Mouse (Mus musculus) adrenal gland, adult 2 months (tissue): ENCODE measurements around the gene Vsig10. TPM values are rescaled to one million over a fixed set of nuclear protein-coding genes. Genes with fewer than 3 reads are reported as not detected.
A peak's percentile ranks its signal among the peaks of the same experiment; 100 is the strongest.
"Not testable (repeated sequence)": the region's sequence is repeated elsewhere in the genome, so short reads cannot be mapped to it uniquely, and the experiment has no call there.

Experiments
- DNase-seq: peaks from one replicate; pipeline ENCODE4 v3.0.0; 2021
- polyA plus RNA-seq: library from polyadenylated mRNA; depleted of rRNA; stranded (reverse); fragments of >200 nt; gene quantifications from 2 replicates; pipeline ENCODE4 v1.2.3, GENCODE M21; 2012
- total RNA-seq, 2 experiments: library from RNA; stranded (reverse); gene quantifications; 2 replicates each; pipeline ENCODE4 v1.2.3; 2021

Gene Vsig10
- total and polyA plus RNA-seq, 3 experiments = 8.9 to 38.0 (median 28.6) TPM

GRCm38 (mm10) chr5:117303691-117304579 is 14.9 kb upstream of the Vsig10 start:
- DNase-seq = peak; percentile 64

DNA sequence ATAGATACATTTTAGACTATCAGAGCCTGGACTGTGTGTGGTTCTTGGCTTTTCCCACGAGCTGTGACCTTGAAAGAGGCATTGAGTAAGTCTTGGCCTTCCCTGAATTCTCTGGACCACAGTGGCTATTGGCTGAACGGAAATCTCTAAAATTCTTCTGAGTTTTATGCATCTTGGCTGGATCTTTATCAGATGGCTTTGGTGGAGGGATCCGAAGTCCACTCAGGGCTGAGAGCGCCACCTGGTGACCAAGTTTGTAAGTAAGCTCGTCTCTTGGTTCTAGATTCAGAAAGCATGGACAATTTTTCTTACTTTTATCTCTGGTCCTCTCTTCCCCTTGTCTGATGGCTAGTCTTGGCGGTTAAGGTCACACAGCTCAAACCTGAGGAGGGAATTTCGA is 13.9 kb upstream of the Vsig10 start:
- DNase-seq = peak; percentile 82

GRCm38 (mm10) chr5:117305754-117306153 is 13.1 kb upstream of the Vsig10 start:
- no peak for DNase-seq

DNA sequence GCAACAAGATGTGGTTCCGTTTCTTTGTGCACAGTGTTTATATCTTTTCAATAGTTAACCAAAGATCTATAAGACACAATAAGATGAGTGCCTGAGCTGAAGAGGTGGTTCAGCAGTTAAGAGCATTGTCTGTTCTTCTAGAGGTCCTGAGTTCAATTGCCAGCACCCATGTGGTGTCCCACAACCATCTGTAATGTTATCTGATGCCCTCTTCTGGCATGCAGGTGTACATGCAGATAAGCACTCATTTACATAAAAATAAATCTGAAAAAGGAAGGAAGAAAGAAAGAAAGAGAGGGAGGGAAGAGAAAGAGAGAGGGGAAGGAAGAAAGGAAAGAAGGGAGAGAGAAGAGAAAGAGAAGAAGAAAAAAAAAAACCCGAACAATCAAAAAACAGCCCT is 12.1 kb upstream of the Vsig10 start:
- DNase-seq = no peak

DNA sequence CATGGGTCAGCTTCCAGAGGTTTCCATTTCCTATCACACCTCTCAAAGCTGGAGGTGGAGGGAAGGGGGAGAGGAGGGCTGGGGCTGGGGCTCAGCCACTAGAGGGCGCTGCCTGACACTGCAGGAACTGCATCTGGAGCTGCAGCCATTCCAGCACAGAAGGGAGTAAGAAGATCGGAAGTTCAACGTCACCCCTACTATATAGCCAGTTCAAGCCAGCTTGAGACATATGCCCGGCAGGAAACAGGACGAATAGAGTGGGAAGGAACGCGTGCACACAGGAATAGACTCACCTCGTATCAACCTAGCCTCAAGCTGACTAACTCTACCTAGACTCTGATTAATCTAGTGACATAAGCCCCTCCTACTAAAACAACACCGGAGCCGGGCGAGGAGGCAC is 11.2 kb upstream of the Vsig10 start:
- DNase-seq = peak; percentile 84

- DNase-seq = peak; percentile 73
Observed at GRCm38 (mm10) chr5:117313420-117313819, 5.5 kb upstream of the Vsig10 start.

DNA sequence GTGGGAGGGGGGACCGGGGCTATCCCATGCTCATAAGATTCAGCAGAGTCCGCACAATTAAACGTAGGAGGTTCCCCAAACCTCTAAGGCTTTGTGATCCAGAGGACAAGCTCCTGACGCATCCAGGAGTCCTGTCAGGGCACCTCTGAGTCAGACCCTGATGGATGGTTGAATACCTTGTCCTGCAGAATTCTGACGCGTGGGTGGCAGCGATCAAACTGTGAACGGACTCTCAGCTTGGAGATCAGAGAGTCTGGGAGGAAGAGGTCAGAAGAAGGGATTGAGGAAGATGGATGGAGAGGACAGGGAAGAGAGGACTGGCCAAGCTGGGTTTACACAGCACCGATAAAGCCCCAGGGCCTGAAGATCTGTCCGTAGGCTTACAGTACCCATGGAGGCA is 5.0 kb upstream of the Vsig10 start:
- DNase-seq = peak; percentile 54

DNA sequence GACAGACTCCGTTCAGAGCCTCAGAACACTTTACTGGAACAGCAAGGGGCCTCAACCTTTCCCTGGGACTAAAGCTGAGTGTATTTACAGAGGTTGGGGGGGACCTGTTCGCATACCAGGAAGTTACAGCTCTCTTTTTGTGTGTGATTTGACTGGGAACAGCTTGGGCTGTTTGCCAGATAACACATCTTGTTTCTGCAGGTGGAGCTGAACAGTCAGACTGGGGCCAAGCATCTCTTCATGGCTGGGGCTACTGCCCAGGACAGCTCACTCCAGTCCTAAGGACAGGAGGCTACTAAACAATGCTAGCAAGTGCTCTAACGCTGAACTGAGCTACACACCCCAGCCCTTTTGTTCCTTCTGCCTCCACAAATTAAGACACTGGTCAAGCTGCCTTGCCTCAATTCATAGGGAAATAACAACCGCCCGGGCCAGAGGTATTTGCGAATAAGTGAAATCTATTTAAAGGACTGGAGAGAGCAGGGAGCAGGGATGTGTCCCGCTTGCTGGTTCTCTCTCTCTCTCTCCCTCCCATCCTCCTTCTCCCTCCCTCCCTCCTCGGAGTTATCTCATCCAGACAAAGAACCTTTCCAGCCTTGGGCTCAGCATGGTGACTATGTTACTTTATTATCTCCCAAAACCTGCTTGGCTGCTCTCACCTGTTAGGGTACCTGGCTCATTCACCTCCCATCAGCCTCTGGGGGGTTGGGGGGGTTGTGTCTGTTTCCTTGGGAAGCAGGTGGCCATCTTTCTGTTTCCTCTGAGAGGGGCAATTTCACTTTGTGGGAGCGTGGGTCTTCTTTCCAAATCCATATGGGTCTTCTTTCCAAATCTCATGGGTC is 4.1 kb upstream of the Vsig10 start:
- no peak for DNase-seq

DNA sequence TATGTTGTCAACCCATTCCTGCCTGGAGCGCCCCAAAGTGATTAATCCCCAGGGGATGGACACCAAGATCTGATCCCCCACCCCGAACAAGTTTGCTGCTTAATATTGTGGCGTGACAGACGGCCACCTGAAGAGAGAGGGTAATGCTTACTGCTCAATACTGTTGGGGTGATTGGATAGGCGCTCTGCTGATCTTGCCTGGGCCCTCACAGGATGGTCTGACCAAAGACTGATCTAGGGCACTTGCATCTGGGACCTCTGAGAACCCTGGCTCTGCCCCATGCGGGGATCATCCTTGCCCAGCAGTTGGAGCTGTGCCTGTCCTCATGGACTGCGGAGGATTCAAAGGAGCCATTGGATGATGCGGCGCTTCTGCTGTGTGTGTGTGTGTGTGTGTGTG is 4.9 kb downstream of the Vsig10 start:
- no peak for DNase-seq

GRCm38 (mm10) chr5:117326408-117326807 is 7.5 kb downstream of the Vsig10 start:
- no peak for DNase-seq

DNA sequence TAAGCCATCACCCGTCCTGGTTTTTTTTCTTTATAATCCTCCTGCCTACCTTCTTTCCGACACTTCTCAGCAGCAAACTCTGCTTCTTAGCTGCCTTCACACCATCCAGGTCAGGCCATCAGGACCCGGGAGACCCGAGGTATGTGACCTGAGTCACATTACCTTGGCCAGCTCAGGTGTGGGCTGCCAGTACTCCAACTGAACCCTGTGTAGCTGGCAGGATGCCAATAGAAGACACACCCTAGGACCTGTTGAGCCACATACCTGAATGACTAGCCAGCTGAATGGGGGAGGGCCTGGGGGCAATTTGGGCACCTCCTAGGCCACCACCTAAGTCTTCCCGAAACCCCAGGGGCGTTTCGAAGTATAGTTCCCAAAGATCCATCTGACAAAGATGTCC is 11.6 kb downstream of the Vsig10 start:
- DNase-seq = no peak

DNA sequence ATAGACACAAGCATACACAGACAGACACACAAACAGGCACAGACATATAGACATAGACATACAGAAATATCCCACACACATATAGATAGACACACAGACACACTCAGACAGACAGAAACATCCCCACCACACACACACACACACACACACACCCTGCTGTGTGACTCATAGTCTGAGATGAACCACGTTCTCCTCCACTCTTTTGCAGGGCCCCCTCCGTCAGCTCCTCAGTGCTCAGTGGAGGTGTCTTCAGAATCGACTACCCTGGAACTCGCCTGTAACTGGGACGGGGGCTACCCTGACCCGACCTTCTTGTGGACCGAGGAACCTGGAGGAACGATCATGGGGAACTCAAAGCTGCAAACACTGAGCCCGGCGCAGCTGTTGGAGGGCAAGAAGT is 19.1 kb downstream of the Vsig10 start:
- no peak for DNase-seq

- no peak for DNase-seq
Observed at GRCm38 (mm10) chr5:117338503-117338902, 19.6 kb downstream of the Vsig10 start.

DNA sequence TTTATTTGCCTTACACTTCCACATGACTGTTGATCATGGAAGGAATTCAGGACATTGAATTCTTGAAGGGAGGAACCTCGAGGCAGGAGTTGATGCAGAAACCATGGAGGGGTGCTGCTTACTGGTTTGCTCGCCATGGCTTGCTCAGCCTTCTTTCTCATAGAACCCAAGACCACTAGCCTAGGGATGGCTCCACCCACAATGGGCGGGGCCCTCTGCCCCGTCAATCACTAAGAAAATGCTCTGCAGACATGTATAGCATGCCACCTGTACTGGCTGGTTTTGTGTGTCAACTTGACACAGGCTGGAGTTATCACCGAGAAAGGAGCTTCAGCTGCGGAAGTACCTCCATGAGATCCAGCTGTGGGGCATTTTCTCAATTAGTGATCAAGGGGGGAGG is 21.2 kb downstream of the Vsig10 start:
- DNase-seq = no peak

DNA sequence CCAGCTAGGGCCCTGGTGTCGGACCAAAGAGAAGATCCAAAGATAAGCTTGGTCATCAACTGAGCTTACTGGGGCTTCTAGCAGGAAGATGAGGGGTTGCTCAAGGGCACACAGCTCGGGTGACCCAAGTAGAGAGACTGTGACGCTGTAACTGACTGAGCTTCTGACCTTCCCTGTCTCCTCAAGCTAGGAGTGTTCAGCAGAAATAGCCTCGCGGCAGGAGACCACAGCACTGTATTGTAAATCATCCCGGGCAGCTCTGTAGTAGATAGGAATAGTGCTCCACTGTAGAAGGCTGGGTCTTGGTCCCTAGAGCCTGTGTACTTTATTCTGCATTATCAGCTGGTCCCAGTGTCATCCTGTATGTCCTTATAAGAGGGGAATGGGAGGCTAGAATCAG is 23.0 kb downstream of the Vsig10 start:
- no peak for DNase-seq

DNA sequence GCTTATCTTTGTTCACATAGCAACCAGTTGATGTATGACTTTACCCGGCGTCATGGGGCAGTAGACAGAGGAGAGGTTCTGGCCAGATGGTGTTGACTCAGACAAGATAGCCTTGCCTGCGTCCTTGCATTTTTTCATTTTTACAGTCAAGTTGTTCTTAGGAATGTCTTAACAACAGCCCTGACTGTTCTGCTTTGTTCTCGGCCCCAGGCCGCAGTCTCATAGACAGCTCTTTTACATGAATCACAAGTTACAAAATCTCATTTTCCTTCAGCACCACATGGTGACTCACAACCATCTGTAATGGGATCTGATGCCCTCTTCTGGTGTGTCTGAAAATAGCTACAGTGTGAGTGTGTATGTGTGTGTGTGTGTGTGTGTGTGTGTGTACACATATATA is 25.6 kb downstream of the Vsig10 start:
- DNase-seq = not testable (repeated sequence)

DNA sequence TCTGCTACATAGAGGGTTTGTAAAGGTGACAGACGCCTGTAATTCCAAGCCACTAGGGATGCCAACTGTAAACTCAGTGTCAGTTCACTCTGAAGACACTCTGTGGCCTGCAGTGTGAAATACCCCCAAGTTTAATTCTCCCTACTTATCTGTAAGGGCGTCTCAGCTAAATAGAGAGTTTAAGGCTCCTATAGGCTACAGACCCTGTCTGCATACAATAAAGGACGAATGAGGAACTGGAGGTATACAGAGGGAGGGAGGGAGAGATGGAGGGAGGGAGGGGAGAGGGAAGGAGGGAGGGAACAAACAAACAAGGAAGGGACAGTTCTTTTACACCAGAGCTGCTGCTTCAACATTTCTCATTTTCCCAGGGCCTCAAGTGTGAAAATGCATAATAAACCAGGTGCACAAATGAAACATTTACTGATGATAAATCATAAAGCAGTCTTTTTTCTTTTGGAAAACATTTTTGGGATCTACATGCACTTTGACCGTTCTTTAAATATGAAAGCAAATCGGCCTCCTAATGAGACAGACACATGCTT is 26.6 kb downstream of the Vsig10 start:
- no peak for DNase-seq

GRCm38 (mm10) chr5:117346281-117346680 is 27.4 kb downstream of the Vsig10 start:
- DNase-seq = no peak

DNA sequence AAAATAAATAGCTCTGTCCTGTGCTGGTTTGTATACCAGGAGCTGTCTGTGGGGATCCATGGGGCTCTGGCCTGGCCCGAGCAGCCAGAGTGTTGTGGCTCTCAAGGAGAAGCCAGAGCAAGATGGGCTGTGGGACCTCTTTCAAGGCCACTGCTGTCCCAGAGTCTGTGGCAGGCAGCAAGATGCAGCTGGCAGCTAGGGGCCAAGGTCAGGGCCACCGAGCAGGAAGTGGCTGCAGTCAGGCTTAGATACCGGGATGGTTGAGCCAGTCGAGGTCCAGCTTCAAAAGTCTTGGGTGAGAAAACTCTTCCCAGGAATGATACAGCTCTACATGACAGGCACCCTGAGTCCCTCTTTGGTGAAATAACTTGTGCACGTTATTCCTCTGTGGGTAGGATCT is 28.1 kb downstream of the Vsig10 start:
- DNase-seq = peak; percentile 71

GRCm38 (mm10) chr5:117347838-117348237 is 29.0 kb downstream of the Vsig10 start:
- DNase-seq = no peak

GRCm38 (mm10) chr5:117348279-117348678 is 29.4 kb downstream of the Vsig10 start:
- peak; percentile 76 for DNase-seq

DNA sequence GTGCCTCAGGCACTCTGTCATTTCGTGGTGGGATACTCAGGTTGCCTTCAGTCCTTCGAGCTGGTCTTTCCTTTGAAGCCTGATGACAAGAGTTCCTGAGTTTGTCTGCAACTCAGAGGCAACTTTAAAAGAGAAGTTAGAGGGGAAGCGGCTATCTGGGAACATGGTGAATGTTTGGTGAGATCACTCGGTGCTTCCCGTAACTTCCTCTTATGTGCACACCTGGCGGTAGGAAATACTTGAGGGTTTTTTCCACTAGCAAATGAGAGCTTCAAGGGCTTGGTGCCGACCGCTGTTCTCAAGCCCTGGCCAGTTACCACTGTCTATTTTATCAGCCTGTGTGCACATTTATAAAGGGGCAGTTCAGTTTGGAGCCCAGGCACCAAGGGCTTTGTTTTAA is 35.2 kb downstream of the Vsig10 start:
- DNase-seq = no peak
